Mouse (Mus musculus): Measurements from ENCODE around the gene Anxa5.

Gene Anxa5

DNA sequence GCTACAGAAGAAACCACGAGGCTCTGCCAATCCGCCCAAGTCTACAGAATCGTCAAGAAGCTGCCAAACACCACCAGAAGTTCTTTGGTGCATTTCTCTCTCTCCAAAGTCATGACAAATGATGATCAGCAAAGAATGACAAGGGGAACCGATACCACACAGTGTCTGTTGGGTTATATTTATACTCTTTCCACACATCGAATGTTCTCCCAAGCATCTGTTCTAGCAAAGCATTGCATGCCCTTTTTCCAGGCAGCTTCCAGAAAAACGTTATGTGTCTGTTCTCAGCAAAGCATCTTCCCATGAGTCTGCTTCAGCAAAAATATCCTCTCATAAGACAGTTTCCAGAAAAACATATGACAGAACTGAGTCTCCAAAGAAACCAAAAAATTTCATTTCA lies 11.2 kb upstream of the Anxa5 start:
- no peak for DNase-seq

DNA sequence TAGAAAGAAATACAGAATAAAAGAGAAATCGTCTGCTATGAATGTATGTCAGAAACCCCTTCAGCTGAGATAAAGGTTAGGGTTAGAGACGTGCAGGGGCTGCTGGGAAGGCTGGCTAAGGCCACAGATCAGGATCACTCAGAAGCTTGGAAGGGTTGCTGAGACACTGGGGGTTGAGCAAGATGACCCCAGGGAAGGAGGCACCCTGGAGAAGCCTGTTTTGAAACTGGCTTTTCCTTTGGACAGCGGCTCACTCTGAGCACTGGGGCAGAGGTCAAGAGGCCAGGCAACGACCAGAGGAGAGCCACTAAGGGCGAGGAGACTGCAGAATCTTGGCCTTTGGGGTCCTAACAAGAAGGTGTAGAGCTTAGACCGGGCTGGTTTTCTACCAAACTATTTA lies 10.5 kb upstream of the Anxa5 start:
- no peak for DNase-seq

DNA sequence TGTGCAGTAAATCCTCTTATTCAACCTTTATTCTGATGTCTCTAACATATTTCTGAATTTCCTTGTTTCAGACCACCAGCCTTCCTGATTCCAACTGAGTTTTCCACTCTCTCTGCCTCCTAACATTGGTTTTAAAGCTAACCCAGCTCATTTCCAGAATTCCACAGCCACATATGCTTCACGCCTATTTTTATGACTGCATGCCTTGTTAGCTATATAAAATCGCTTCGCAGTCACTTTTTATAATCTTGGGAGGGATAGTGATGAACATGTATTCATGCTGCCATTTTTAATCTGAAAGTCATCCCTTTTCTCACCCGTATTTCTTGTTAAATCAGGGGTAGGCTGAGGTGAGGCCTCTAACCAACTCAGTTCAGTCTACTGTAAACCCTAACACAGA lies 8.6 kb upstream of the Anxa5 start:
- DNase-seq = no peak

DNA sequence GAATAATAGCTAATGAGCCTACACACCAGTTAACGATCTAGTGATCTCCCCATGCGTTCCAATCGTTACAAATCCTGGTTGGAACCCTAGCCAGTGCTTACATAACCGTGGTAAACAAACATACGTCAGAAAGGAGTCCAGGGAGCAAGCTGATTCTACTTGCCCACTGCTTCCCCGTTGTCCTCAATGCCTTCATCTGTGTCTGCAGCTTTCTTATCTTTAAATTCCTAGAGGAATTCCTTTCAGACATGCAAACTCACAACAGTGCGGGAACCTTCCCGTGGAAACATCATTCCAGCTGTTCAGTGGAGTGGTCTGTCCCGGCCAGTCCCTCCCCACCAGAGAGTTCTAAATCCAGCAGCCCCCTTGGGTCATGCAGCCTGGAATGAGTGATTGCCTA lies 7.2 kb upstream of the Anxa5 start:
- no peak for DNase-seq

DNA sequence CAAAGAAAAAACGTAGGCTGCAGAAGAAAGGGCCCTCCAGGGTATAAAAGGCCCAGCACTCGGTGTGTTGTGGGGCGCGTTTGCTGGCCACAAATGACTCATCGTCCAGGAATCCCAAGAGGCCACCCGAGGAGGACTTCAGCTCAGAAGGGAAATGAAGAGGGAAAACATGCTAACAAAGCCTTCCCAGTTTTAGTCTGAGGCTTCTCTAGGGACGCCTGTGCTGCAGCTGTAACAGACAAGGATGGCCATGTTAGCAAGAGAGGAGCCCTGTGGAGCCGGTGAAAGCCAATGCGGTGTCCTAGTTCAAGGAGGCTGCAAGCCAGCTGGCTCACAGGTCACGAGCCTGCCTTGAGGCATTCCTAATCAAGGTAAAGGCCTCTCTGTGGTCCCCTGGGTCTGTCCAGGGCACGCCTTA lies 6.1 kb upstream of the Anxa5 start:
- DNase-seq = peak; percentile 40

DNA sequence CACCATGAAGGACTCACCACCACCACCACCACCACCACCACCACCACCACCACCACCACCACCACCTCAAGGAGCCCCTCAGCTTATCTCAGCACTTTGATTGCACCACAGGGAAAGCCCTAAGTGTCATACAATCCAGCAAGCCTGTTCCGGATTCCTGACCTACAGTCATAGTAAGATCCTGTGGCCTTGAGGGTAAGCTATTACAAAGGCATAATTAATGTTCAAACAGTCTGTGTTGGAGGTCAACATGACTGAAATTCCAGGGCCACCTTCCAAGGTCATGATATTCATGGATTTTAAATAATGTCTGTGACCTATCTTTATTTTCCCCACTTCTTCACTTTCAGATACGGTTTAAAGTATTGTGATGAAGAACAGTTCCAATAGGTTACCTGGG lies 4.8 kb upstream of the Anxa5 start:
- DNase-seq = no peak

DNA sequence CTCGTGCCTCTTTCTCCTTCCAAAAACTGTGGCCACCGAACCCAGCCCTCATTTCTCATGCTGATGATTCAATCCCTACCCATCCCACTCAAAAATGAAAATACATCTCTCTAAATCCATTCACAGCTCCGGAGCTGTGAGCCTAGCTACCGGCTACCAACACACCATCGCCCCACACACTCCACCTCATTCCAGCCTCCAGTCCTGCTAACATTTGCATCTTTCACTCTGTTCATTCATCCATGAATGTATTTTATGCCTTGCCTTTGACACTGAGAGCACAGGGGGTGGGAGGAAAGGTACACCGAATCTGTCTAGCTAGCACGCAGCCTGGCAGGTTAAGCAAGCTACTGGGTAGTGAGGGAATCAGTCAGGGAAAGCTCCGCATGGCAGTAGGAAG lies 3.1 kb upstream of the Anxa5 start:
- no peak for DNase-seq

DNA sequence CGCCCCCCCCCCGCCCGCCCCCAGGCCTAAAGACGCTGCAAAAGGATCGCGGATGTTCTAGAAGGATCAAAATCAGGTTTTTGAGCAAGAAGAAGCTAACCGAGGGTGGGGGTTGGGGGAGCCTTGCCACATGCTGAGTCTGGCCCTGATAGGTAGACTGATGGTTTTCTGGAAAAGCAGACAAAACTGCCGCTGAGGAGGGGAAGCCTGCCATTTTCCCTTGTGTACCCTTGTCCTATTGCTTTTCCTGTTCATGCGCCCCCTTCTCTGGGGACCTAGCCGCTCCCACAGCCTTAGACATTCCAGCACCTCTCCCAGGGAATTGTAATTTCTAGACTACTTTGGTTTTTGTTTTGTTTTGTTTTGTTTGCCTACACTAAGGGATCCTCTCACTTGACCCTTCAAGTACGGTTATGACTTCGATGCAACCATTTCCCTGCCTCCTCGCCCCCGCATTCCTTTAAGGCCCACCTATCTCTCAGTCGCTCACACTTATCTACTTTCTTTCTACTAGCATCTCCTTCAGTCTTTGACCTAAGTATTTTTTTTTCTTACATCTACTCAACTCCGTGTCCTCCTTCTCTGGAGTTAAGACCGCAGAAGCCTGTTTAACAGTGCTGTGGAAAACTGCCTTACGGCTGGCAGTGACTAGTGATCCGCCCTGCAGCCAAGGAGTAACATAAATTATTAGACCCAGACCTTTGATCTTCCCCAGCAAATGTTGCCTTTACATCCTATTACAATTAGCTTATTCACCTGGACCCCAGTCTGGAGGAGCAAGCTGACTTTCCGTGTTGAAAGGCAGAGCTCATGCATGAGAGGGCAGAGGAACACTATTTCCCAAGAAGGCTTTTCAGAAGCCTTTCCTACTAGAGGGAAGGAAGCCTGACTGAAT lies 814 bp upstream of the Anxa5 start:
- DNase-seq = peak; percentile 8

DNA sequence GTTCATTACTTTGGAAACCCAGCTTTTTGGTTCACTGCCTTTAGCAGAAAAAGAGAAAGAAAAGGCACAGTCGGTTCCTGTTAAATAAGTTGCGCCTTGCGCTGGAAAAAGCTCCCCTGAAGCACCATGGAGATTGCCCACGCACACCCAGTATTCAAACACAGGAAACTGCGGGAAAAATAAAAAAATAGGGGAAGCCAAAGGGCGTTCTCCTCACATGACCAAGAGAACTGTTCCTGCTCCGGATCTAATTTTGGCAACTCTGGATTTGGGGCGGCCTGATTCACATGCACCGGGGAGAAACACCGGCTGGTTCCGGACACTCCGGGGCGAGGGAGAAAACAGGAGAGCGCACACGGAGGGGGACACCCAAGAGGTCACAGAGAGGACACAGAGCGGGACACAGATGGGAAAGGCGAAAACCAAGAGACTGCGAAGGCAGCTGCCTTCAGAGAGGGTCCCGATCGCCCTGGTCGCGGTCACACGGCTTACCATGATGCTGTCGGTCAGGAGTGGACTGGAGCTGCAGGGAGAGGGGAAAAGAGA lies 683 bp downstream of the Anxa5 start:
- peak; percentile 53 for DNase-seq

DNA sequence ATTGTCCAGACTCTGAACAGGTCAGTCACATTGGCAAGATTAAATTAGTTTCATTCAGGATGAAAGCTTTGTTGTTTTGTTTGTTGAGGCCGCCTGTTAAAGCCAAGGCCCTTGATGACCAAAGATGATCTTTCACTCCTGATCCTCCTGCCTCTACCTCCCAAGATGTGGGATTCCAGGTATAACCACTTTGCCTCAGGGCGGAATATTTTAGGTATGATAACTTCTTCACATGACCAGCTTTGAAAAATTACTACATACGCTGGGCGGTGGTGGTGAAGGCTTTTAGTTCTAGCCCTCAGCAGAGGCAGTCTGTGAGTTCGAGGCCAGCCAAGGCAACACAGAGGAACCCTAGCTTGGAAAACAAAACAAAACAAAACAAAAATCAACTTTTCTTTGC lies 1.3 kb downstream of the Anxa5 start:
- DNase-seq = no peak

DNA sequence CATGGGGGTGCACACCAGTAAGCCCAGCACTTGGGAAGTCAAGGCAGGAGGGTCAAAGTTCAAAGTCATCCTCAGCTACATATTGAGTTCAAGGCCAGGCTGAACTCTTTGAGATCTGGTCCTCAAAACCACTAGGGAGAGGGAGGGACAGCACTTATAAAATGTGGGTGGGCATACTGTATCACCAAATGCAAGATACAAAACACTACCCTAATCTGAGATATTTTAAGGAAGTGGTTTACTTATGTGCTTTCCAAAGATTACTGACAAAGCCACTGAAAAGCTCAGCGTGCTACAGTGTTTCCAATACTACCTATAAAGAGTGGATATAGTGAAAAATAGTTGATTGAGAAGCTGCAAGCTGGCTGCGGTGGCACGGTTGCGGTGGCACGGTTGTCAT lies 2.5 kb downstream of the Anxa5 start:
- DNase-seq = no peak

DNA sequence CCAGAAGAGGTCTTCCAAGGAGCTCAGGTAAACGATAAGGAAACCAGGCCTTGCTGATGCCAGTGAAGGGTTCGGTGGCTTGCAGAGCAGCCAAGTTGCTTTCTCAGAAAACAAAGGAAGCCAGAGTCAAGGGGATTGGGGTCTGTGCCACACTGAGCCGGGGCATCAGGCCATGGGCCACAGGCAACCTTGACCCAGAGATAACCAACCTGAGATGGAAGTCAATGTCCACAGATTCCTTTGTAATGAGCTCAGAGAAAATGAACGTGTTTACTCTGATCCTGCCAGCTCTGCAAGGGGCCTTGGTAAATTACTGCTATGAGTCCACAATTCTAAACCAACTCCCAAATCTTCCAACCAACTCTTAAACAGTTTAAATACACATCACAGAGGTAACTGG lies 3.8 kb downstream of the Anxa5 start:
- DNase-seq = no peak

DNA sequence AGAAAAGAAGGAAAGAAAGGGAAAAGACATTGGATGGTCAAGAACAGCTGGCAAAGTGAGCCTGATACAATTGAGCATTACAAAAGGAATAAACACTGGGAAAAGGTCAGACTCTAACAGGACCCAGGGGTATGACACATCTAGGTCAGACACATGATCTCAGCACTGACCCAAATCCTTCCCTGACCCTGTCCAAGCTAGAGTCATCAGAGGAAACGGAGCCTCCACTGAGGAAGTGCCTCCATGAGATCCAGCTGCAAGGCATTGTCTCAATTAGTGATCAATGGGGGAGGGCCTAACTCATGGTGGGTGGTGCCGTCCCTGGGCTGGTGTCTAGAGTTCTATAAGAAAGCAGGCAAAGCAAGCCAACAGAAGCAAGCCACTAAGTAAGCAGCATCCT lies 6.8 kb downstream of the Anxa5 start:
- no peak for DNase-seq

DNA sequence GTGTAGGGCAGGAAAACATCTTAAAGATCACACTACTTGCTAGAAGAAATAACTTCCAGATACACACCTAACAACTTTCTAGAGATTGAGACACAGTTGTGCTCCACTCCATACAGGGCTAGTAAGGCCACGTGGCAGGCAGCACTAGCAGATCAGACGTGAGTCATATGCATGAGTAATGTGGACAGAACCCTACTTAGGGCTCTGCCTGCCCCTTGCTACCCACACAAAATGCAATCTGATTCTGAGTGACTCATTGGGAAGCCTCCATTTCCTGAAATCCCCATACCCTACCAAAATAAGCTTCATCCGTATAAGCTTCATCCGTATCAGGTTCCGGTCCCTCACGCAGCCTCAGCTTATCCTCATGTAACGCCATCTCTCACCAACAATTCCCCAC lies 8.1 kb downstream of the Anxa5 start:
- no peak for DNase-seq

DNA sequence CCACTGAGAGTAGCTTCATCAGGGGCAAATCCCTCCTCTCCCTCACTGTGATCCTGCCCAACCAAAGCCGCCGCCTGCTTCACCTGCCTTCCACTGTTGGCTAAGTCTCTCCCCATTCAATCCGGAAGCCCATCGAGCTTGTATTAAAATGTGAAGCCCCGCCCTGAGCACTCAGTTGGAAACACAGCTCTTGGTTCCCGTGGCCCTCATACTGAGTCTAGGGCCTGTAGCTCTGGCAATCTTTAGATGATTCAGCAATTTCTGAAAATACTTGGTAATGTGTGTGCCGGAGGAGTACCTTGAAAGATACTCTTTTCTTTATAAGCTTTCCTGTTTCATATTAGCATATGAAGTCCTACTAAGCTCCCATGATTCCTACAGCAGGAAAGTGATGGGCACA lies 10.2 kb downstream of the Anxa5 start:
- DNase-seq = no peak

DNA sequence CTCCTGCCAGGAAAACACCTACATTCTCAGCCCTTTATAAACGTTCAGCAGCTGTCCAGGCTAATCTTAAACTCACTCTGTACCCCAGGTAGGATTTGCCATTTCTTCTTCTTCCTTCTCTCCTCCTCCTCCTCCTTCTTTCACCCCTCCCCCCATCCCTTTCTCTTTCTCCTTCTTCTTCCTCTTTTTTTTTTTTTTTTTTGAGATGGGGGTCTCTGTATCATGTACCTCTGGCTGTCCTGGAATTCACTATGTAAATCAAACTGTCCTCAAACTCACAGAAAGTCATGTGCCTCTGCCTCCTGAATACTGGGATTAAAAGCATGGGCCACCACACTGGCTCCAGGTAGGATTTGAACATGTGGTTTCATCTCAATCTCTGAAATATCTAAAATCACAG lies 13.3 kb downstream of the Anxa5 start:
- no peak for DNase-seq

DNA sequence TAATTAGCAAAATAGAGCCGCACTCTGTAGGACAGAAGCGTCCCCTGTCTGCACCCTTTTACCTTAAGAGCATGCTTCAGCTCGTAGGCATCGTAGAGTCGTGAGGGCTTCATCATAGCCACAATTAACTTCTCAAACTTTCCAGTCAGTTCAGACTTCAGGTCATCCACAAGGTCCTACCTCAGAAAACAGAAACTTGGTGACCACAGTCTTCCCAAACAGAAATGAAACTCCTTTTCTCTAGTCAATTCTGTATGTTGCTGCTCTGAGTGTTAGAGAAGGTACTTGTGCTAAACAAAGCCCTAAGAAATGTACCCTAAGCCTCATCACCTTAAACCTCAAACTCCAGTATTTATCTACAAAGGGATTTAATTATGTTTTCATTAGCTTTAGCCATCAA lies 13.9 kb downstream of the Anxa5 start:
- no peak for DNase-seq

DNA sequence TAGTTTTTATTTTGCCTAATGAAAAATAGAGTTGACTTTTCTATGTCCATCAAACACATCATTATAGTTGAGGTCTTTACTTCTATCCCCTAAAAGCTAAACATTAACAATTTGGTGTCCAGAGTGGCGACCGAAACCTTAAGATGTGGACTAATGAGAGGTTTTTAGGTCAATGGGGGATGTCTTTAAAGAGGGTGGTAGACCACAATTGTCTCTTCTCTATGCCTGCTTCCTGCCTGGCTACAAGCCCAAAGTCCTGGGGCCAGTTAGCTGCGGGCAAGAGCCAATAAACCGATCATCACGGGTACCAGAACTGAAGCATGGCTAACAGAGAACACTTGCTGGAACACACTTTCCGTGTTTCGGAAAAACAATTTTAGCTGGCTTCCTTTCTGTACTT lies 15.0 kb downstream of the Anxa5 start:
- no peak for DNase-seq

DNA sequence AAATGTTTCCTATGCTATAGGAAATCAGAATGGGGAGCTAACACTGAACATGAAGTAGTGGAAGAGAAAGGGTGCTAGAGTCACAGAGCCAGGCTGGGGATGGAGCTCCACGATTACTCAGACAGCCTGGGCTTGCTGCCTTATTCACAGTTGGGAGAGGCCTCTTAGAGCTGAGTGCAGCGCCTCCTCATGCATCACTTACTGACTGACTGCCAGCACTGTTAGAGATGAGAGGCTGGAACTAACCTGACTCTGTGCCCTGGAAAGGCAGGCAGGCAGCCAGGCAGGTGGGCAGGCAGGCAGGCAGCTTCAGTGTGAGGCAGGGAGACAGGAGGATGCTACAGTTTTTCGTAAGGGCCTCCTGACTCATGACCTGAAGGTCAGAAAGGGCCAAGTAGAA lies 20.1 kb downstream of the Anxa5 start:
- DNase-seq = no peak

DNA sequence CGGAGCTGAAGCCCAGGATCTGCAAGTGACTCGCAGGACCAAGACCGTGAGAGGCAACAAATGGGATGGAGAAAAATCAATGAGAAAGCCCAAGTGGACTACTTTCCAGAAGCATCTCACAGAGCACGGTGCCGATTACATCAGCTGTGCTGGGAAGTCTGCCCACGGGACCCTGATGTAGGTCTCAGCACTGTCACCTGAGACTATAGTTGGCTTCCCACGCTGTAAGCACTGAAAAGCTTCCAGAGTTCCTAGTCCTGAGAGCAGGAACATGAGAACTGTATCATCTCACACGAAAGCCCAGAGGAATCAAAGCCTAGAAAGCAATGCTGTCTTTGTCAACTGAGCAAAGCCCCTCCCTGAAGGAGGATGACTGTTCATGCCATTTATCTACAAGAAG lies 20.6 kb downstream of the Anxa5 start:
- no peak for DNase-seq

DNA sequence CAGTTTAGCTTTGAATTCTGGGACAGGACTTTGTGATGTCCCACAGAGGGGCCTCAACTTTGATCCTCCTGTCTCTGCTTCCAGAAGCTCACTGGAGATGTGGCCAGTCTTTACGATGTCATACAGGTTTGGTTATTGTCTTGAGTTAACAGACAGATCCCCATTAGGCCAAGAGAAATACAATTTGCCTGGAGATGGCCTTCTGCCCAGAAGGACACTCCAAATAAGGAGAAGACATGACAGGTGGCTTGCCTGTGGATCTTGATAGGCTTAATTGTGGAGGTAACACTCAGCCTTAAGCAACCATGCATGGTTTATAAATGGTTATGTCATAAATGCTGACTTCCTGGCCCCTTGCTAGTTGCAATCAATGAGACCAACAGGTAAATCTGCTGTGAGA lies 23.2 kb downstream of the Anxa5 start:
- DNase-seq = no peak

DNA sequence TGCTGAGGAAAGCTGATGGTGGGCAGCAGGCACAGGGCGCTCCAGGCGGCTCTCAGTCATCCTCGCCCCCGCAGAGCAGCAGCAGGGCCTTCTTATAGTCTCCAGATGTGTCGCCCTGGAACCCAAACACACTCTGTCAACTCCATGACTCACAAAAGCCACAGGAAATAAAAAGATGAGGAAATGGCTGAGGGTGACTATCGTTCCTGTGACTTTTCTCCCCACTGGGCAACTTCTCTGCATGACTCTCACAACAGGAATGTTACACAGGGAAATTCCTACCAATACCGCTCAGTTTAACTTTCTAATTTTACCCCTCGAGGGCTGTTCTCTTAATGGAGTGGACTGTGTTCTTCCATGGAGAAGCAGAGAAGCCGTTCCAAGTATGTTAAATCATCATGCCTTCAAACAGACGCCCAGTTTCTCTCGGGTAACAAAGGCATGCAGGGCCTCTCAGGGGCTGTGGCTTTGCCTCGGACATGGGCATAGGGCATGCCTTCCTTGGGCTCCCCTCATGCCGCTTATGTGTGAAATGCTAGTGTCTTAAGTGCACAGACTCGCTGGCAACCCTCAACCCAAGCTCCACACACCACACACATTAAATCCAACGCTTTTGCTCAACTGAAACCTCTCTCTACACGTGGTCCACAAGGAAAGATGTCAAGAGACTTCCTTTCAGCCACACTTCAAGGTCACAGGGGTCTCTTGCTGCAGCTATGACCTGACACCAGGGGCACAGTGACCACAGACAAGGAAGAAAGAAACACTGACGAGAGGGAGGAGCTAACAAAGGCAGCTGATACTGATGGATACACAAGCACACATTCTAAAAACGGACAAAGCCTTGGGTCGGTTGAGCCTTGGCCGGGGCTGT lies 26.2 kb downstream of the Anxa5 start:
- no peak for DNase-seq

DNA sequence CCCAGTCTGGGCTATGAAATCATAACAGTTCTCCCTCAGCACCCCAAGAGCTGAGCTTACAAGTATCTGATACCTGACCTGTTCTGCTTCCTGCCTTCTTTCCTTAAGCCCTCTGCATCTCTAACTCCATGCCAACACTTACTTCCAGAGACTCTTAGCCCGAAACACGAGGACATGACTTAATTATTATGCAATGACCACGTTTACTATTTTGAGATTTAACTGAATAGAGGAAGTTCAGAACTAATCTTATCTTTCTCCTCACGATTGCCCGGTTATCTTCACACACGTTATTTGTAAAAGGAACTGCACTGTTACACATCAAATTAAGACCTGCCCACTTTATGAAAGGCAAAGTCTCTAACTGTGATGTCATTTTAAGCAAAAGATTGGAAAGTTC lies 28.8 kb downstream of the Anxa5 start:
- DNase-seq = no peak

DNA sequence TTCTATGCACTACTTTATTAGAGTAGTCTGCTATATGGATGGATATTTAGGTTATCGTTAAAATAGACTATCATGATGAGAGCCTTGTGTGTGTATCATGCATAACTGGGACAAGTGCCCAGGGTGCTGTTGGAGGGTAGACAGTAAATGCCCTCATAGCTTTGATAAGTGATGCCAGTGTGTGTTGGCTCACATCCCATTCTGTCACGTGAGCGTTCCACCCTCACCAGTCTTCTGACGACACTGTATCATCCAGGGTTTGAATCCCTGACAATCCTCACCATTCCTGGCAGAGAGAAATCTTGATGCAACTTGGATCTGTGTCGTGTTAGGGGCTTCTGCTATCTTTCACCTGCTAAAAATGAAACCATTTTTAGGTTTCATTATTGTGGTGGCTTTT lies 29.2 kb downstream of the Anxa5 start:
- no peak for DNase-seq

All from kidney, adult 18-20 months (tissue).